Mouse (Mus musculus): Measurements from ENCODE around the gene Krt76. TPM values are rescaled to one million over a fixed set of nuclear protein-coding genes. Genes with fewer than 3 reads are reported as not detected.
A peak's percentile ranks its signal among the peaks of the same experiment; 100 is the strongest.

The Krt76 gene
- polyA plus RNA-seq, 1 experiment from 2014 or later, result not detected

- Histone ChIP-seq H3K36me3 (no peaks in the 10 kb centered on the region), H3K4me2 (no peak overlapping the region), H3K27me3 (no peaks in the 10 kb centered on the region), H3K9me3 (no peaks in the 10 kb centered on the region), H3K4me3 (no peak overlapping the region), H3K4me1 (replicated peaks) (peaks cover 8% of the 10 kb centered on the region), H3K9ac (no peak overlapping the region), H3K27ac (no peak overlapping the region)
- WGBS, result 83% methylated on average over 5 of the region's 5 CpGs
- no peak for ATAC-seq (ENCODE audit: low FRiP score)
These were observed 12.1 kb upstream of the Krt76 start for GRCm38 (mm10) chr15:101904849-101905248.

DNA sequence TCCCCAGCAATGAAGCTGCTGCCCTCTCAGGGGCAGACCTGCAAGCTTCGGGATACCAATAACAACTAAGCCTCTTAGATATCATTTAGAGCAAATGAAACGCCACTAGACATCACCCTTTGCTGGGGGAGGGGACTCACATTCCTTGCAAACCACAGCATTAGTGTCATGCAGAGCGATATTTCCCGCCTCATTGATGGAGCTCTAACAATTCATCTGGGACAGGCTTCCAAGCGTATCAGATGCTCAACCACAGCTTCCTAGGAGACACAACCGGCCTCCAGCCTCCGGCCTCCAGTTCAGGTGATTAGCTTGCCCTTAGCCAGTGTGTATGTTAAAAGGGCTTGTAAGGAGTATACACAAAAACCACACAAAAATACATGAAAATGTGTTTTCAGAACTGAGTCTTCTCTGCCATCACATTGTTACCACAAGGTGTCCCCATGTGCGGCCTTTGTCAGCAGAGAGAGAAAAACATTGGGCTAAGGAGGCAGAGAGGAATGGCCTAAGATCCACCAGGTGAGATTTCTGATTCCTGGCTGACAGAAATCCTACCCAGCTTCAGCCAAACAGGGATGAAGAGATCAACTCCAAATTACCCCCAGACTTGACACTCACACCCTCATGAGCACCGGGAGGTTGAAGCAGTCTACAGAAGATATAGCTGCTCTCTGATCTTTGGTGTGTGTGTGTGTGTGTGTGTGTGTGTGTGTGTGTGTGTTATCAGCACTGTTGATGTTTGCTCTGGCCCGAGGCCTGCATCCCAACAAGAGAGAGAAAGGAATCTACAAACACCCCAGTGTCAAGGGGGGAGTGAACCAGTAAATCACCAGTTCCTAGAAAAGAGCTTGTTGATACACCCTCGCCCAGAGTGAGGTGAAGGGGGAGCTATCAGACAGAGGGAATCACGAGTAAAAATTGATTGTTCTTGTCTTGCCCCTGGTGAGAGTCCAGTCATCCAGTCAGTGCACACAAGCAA lies 9.7 kb upstream of the Krt76 start:
- Histone ChIP-seq H3K4me1 (replicated peaks) (peaks cover 8% of the 10 kb centered on the region), H3K4me2 (no peak overlapping the region), H3K27ac (no peak overlapping the region), H3K9ac (no peak overlapping the region), H3K9me3 (no peaks in the 10 kb centered on the region), H3K36me3 (no peaks in the 10 kb centered on the region), H3K27me3 (no peaks in the 10 kb centered on the region), H3K4me3 (no peak overlapping the region)
- 49% methylated on average over 12 of the region's 12 CpGs for WGBS
- no peak for ATAC-seq (ENCODE audit: low FRiP score)

DNA sequence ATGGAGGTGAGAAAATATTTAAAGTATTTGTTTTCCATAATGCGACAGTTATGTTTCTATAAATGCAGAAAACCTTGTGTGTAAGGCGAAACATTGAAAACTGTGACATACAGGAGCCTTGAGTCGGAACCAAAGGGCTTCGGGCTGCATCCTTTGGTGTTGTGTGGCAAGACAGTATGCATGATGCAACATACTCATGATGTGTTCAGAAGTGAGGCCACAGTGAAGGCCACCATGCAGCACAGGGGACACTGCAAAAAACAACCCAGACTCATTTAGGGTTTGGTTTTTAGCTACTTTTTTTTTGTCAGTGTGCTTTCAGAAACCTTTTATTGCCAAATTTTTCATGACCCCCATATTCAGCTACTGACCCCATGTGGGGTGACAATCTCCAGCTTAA lies 2.5 kb upstream of the Krt76 start:
- H3K4me3 ChIP-seq, result no peak overlapping the region
- 95% methylated on average over 4 of the region's 4 CpGs for WGBS
- H3K27ac ChIP-seq, result no peak overlapping the region
- H3K9ac ChIP-seq, result no peak overlapping the region
- H3K4me1 ChIP-seq (replicated peaks), result no peaks in the 10 kb centered on the region
- H3K4me2 ChIP-seq, result no peak overlapping the region
- H3K27me3 ChIP-seq, result 0 out of 2 replicates have a peak, but pooled peaks cover 6% of the 10 kb centered on the region
- H3K9me3 ChIP-seq, result no peaks in the 10 kb centered on the region
- no peak for ATAC-seq (ENCODE audit: low FRiP score)
- H3K36me3 ChIP-seq, result no peaks in the 10 kb centered on the region

DNA sequence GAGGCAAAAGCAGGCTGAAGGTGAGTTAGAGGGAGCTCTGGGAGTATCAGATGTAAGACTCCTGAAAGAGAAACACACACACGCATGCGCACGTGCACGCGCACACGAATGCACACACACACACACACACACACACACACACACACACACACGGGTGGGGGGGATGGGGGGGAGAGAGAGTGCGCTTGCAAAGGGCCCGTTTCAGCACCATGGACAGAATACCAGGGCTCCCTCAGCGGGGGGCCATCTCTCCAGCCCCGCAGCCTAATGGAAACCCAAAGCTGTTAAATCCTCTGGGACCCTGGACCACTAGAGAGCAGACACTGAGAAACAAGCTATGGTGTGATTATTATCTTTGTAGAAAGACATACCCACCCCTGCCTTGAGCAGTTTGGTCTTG lies 12.9 kb downstream of the Krt76 start:
- Histone ChIP-seq H3K36me3 (no peaks in the 10 kb centered on the region), H3K27ac (no peak overlapping the region), H3K4me1 (replicated peaks) (no peaks in the 10 kb centered on the region), H3K4me2 (0 out of 2 replicates have a peak overlapping the region, but pooled peaks have one; percentile 21), H3K4me3 (no peak overlapping the region), H3K9me3 (no peaks in the 10 kb centered on the region), H3K9ac (no peak overlapping the region), H3K27me3 (peaks cover 10% of the 10 kb centered on the region; the same call in 1 of the 2 replicates)
- ATAC-seq (ENCODE audit: low FRiP score), result no peak
- WGBS, result 31% methylated on average over 11 of the region's 11 CpGs

DNA sequence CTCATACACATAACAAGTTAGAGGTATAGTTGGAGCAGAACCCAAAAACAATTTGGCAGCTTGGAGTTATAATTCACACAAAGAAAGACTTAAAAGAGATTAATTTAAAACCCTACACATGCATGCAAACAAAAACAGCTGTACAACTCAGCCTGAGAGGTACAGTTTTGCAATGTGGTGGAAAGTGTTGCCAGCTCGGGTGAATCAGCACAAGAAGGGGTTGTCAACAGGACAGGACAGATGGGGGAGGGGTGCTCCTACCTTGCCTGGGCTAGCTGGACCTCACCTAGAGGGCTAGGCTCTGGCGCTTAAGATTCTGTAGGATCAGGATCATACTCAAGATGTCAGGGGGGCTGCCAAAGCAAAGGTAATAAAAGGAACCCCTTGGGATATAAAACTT lies 14.7 kb downstream of the Krt76 start:
- Histone ChIP-seq H3K27ac (no peak overlapping the region), H3K9ac (no peak overlapping the region), H3K27me3 (0 out of 2 replicates have a peak, but pooled peaks cover 8% of the 10 kb centered on the region), H3K4me1 (replicated peaks) (no peaks in the 10 kb centered on the region), H3K9me3 (no peaks in the 10 kb centered on the region), H3K36me3 (no peaks in the 10 kb centered on the region), H3K4me3 (no peak overlapping the region), H3K4me2 (no peak overlapping the region)
- no peak for ATAC-seq (ENCODE audit: low FRiP score)
- WGBS, result 66% methylated on average over 2 of the region's 2 CpGs

- ATAC-seq (ENCODE audit: low FRiP score), result no peak
- WGBS, result 93% methylated on average over 1 of the region's 1 CpGs
- Histone ChIP-seq H3K4me1 (replicated peaks) (no peaks in the 10 kb centered on the region; the same call in 1 of the 2 replicates), H3K27me3 (0 out of 2 replicates have a peak, but pooled peaks cover 15% of the 10 kb centered on the region), H3K4me3 (no peak overlapping the region), H3K4me2 (no peak overlapping the region), H3K9ac (no peak overlapping the region), H3K27ac (no peak overlapping the region), H3K36me3 (no peaks in the 10 kb centered on the region), H3K9me3 (no peaks in the 10 kb centered on the region)
These were observed 18.3 kb downstream of the Krt76 start for GRCm38 (mm10) chr15:101874383-101874782.

- H3K9ac ChIP-seq, result no peak overlapping the region
- no peak overlapping the region for H3K27ac ChIP-seq
- H3K27me3 ChIP-seq, result 0 out of 2 replicates have a peak, but pooled peaks cover 12% of the 10 kb centered on the region
- H3K4me3 ChIP-seq, result no peak overlapping the region
- no peak for ATAC-seq (ENCODE audit: low FRiP score)
- H3K4me1 ChIP-seq (replicated peaks), result no peaks in the 10 kb centered on the region; the same call in 1 of the 2 replicates
- no peak overlapping the region for H3K4me2 ChIP-seq
- H3K36me3 ChIP-seq, result no peaks in the 10 kb centered on the region
- H3K9me3 ChIP-seq, result no peaks in the 10 kb centered on the region
- WGBS, result 51% methylated on average over 4 of the region's 4 CpGs
These were observed 19.5 kb downstream of the Krt76 start for GRCm38 (mm10) chr15:101873231-101873630.

GRCm38 (mm10) chr15:101869431-101869830 lies 23.3 kb downstream of the Krt76 start, which contains the start of gene Krt77:
Gene Krt77 (minus strand): TSS chr15:101869705.
- Histone ChIP-seq H3K9me3 (no peaks in the 10 kb centered on the region), H3K27ac (no peak within 1 kb of the TSS), H3K4me2 (no peak within 1 kb of the TSS), H3K36me3 (no peaks in the 10 kb centered on the region), H3K4me1 (replicated peaks) (no peaks in the 10 kb centered on the region; the same call in 1 of the 2 replicates), H3K27me3 (0 out of 2 replicates have a peak, but pooled peaks cover 15% of the 10 kb centered on the region), H3K9ac (no peak within 1 kb of the TSS), H3K4me3 (no peak within 1 kb of the TSS)
- 27% methylated on average over 6 of the region's 6 CpGs for WGBS
- ATAC-seq (ENCODE audit: low FRiP score), result no peak

DNA sequence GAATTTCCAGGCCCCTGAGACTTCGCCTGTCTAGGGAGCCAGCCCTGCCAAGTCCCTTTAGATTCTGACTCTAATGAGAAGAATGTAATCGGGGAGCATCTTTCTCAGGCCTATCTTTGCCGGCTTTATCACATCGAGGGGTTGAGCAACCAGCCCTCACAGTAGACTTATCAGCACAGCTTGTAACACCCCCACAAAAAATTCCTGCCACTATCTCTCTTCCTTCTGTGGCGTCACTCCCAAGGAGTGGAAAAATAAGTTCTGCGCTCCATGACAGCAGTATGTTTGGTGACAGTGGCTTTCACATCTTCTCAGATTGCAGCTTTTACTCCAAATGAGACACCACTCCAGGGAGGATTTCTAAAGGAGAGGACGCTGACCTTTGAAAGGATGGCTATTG lies 26.0 kb downstream of the Krt76 start:
- Histone ChIP-seq H3K4me3 (no peak overlapping the region), H3K4me1 (replicated peaks) (no peaks in the 10 kb centered on the region; the same call in 1 of the 2 replicates), H3K27me3 (peaks cover 12% of the 10 kb centered on the region; the same call in 1 of the 2 replicates), H3K9ac (no peak overlapping the region), H3K9me3 (no peaks in the 10 kb centered on the region), H3K4me2 (no peak overlapping the region), H3K27ac (no peak overlapping the region), H3K36me3 (no peaks in the 10 kb centered on the region)
- no peak for ATAC-seq (ENCODE audit: low FRiP score)
- WGBS, result 80% methylated on average over 7 of the region's 7 CpGs

- WGBS, result 60% methylated on average over 13 of the region's 13 CpGs
These were observed 32.1 kb downstream of the Krt76 start for GRCm38 (mm10) chr15:101860421-101861130.

GRCm38 (mm10) chr15:101859735-101860170 lies 33.0 kb downstream of the Krt76 start:
- Histone ChIP-seq H3K4me2 (peak overlapping the region; percentile 81), H3K4me1 (replicated peaks) (peaks cover 23% of the 10 kb centered on the region), H3K4me3 (peak overlapping the region; percentile 49), H3K9ac (peak overlapping the region; percentile 66), H3K36me3 (no peaks in the 10 kb centered on the region), H3K27me3 (peaks cover 63% of the 10 kb centered on the region), H3K27ac (no peak overlapping the region), H3K9me3 (no peaks in the 10 kb centered on the region)
- under 1% methylated on average over 21 of the region's 33 CpGs for WGBS
- ATAC-seq (ENCODE audit: low FRiP score), result peak; percentile 39; the same call in 1 of the 2 replicates

More at GRCm38 (mm10) chr15:101860421-101861130, 32.1 kb downstream of the Krt76 start:
- H3K27ac ChIP-seq, result no peak overlapping the region
- H3K9ac ChIP-seq, result no peak overlapping the region
- peaks cover 54% of the 10 kb centered on the region for H3K27me3 ChIP-seq
- H3K4me1 ChIP-seq (replicated peaks), result peaks cover 23% of the 10 kb centered on the region
- ATAC-seq (ENCODE audit: low FRiP score), result peak; percentile 57; the same call in 1 of the 2 replicates
- H3K4me3 ChIP-seq, result peak overlapping the region; percentile 49; the same call in 1 of the 2 replicates
- no peaks in the 10 kb centered on the region for H3K36me3 ChIP-seq
- no peaks in the 10 kb centered on the region for H3K9me3 ChIP-seq
- H3K4me2 ChIP-seq, result peak overlapping the region; percentile 81

All from hindbrain, embryonic 13.5 days (tissue).